Mouse (Mus musculus) hindbrain, embryonic 16.5 days (tissue): ENCODE measurements around the gene Wdpcp. TPM values are rescaled to one million over a fixed set of nuclear protein-coding genes. Genes with fewer than 3 reads are reported as not detected.

Source experiments
- ATAC-seq: fragments of 200-750 bp; cut with Nextera tagmentation; 2 replicates; pipeline ENCODE4 v1.8.0; 2017; ENCODE audit warnings: moderate TSS enrichment, moderate library complexity
- H3K27ac ChIP-seq: fragments of 300-500 bp; sonication (generic); 2 replicates; pipeline ENCODE4 v1.5.1; 2014; ENCODE audit warnings: low read depth, mild to moderate bottlenecking, control low read depth, low read length, moderate library complexity
- H3K27me3 ChIP-seq: fragments of 300-500 bp; sonication (generic); replicated peaks from 2 replicates; pipeline ENCODE4 v1.6.1; 2014; ENCODE audit warnings: low read length; ENCODE audit not compliant: control insufficient read depth, insufficient read depth
- H3K36me3 ChIP-seq: fragments of 300-500 bp; sonication (generic); 2 replicates; pipeline ENCODE4 v1.6.1; 2014; ENCODE audit warnings: mild to moderate bottlenecking, low read length, moderate library complexity, mixed read lengths; ENCODE audit not compliant: control insufficient read depth, insufficient read depth
- H3K4me1 ChIP-seq: fragments of 300-500 bp; sonication (generic); 2 replicates; pipeline ENCODE4 v1.6.1; 2014; ENCODE audit warnings: low read depth, low read length; ENCODE audit not compliant: control insufficient read depth, insufficient read depth
- H3K4me2 ChIP-seq: fragments of 300-500 bp; sonication (generic); 2 replicates; pipeline ENCODE4 v1.6.1; 2014; ENCODE audit warnings: mild to moderate bottlenecking, low read length, control low read depth, moderate library complexity
- H3K4me3 ChIP-seq: fragments of 300-500 bp; sonication (generic); 2 replicates; pipeline ENCODE4 v1.5.1; 2014; ENCODE audit warnings: mild to moderate bottlenecking, low read length, control low read depth, moderate library complexity
- H3K9ac ChIP-seq: fragments of 300-500 bp; sonication (generic); 2 replicates; pipeline ENCODE4 v1.6.1; 2014; ENCODE audit warnings: low read depth, mild to moderate bottlenecking, control low read depth, low read length, moderate library complexity
- H3K9me3 ChIP-seq: fragments of 300-500 bp; sonication (generic); 2 replicates; pipeline ENCODE4 v1.6.1; 2014; ENCODE audit warnings: mild to moderate bottlenecking, low read length, moderate library complexity; ENCODE audit not compliant: control insufficient read depth
- WGBS: fragments of 180-500 bp; shearing (Covaris S2); extraction: QIAGEN DNeasy Blood & Tissue Kit; methylation state at CpG from one replicate; pipeline ENCODE4 v1.1.7; 2014; 5-methylcytosine and 5-hydroxymethylcytosine counted together
- polyA plus RNA-seq: library from polyadenylated mRNA; unstranded; fragments of >200 nt; fragmentation: Nextera tagmentation; extraction: Ambion mirVana; gene quantifications from 2 replicates; pipeline ENCODE4 v1.2.1, GENCODE M21; 2015

Wdpcp gene
- polyA plus RNA-seq, 1 experiment from 2014 or later, result 11.4 TPM

DNA sequence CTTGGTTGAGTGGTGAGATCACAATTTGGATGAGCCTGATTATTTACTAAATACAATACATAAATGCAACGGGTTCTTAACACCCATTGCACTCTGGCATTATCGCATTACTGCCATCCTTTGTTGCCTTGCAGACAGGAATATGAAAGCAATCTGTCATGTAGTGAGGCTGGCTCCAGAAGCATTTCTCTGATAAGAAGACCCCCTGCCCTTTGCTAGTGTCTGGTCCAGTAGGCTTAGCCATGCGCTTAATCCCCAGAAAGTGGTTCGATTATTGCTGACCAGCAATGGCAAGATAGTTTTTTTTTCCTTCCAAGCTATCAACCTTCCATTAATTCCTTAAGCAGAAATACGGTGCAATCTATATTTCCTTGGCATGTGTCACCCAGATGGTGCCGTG is 122.1 kb downstream of the Wdpcp start:
- Histone ChIP-seq H3K27me3 (no peaks in the 10 kb centered on the region), H3K9me3 (no peaks in the 10 kb centered on the region), H3K4me3 (no peak overlapping the region), H3K27ac (no peak overlapping the region), H3K36me3 (no peaks in the 10 kb centered on the region), H3K9ac (no peak overlapping the region), H3K4me1 (no peaks in the 10 kb centered on the region), H3K4me2 (no peak overlapping the region)
- ATAC-seq, result no peak
- 77% methylated on average over 6 of the region's 6 CpGs for WGBS

DNA sequence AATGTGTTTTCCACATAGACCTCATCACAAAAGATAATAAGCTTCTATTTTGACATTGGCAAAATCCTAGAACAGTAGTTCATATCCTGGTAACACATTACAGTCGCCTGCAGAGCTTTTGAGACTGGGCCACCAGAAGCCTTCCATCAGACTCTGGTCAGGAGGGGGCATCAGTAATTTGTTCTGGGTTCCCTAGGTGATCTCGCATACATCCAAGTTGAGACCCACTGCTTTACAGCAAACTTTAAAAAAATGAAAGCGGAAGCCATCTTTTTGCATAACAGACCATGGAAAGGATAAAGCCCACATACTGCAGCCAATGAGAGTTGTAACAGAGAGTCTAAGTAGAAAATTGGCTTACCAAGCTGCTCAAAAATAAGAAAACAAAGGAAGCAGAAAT is 125.6 kb downstream of the Wdpcp start:
- no peak overlapping the region for H3K4me3 ChIP-seq
- no peak overlapping the region for H3K27ac ChIP-seq
- 58% methylated on average over 3 of the region's 3 CpGs for WGBS
- no peak for ATAC-seq
- no peaks in the 10 kb centered on the region for H3K36me3 ChIP-seq
- H3K9ac ChIP-seq, result no peak overlapping the region
- H3K4me2 ChIP-seq, result no peak overlapping the region
- no peaks in the 10 kb centered on the region for H3K9me3 ChIP-seq
- H3K27me3 ChIP-seq, result no peaks in the 10 kb centered on the region
- H3K4me1 ChIP-seq, result no peaks in the 10 kb centered on the region

DNA sequence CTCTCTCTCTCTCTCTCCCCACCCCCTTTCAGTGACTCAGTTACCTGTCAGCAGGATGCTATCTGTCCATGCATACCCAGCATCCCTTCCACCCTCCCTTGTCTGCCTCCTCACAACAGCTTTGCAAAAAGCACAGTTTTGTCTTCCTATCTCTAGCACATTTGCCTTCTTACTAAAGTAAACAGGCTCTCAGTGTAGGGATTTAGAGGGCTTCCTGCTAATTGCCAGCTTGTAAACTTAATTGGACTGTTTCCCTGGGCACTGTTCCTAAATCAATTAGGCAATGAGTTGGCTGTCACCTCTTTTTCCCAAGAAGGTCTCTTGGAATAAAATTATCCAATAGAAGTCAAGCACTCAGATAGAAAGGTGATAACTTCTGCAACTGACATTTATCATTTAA is 141.5 kb downstream of the Wdpcp start:
- H3K9ac ChIP-seq, result no peak overlapping the region
- H3K9me3 ChIP-seq, result no peaks in the 10 kb centered on the region
- ATAC-seq, result peak; percentile 52; the same call in 1 of the 2 replicates
- no peak overlapping the region for H3K27ac ChIP-seq
- no peaks in the 10 kb centered on the region for H3K4me1 ChIP-seq
- no peaks in the 10 kb centered on the region for H3K27me3 ChIP-seq
- peaks cover 7% of the 10 kb centered on the region for H3K36me3 ChIP-seq
- no peak overlapping the region for H3K4me3 ChIP-seq
- no peak overlapping the region for H3K4me2 ChIP-seq

GRCm38 (mm10) chr11:21714065-21714464 is 142.0 kb downstream of the Wdpcp start:
- Histone ChIP-seq H3K9ac (no peak overlapping the region), H3K4me2 (no peak overlapping the region), H3K36me3 (peaks cover 7% of the 10 kb centered on the region), H3K27me3 (no peaks in the 10 kb centered on the region), H3K4me1 (no peaks in the 10 kb centered on the region), H3K27ac (no peak overlapping the region), H3K9me3 (no peaks in the 10 kb centered on the region), H3K4me3 (no peak overlapping the region)
- WGBS, result 79% methylated on average over 1 of the region's 1 CpGs
- ATAC-seq, result no peak

- no peaks in the 10 kb centered on the region for H3K27me3 ChIP-seq
- no peaks in the 10 kb centered on the region for H3K4me1 ChIP-seq
- 82% methylated on average over 1 of the region's 1 CpGs for WGBS
- no peak overlapping the region for H3K9ac ChIP-seq
- H3K9me3 ChIP-seq, result no peaks in the 10 kb centered on the region
- no peak overlapping the region for H3K4me3 ChIP-seq
- ATAC-seq, result no peak
- no peak overlapping the region for H3K4me2 ChIP-seq
- H3K27ac ChIP-seq, result no peak overlapping the region
- H3K36me3 ChIP-seq, result no peaks in the 10 kb centered on the region
Measured at GRCm38 (mm10) chr11:21726329-21726728, 154.3 kb downstream of the Wdpcp start.

DNA sequence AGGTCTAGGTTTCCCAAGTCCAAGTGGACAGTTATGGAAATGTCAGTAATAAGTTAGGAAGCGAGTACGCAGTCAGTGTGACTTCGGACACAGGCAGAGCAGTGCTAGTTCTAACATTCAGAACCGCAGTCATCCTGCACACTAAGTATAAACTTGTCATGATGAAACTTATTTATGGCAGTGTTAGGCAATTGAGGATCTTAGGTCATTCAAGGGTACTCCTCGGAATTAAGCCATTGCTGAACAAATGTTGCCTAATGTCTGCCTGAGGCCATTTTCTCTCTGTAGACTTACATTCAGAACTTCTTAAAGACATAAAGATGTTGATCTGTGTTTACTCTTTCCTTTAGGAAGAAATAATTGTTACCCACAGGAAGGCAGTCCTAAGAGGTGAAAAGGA is 157.0 kb downstream of the Wdpcp start:
- 94% methylated on average over 5 of the region's 5 CpGs for WGBS
- no peak for ATAC-seq
- Histone ChIP-seq H3K36me3 (no peaks in the 10 kb centered on the region), H3K9ac (no peak overlapping the region), H3K4me2 (no peak overlapping the region), H3K4me3 (no peak overlapping the region), H3K27me3 (no peaks in the 10 kb centered on the region), H3K4me1 (no peaks in the 10 kb centered on the region), H3K9me3 (no peaks in the 10 kb centered on the region), H3K27ac (no peak overlapping the region)

DNA sequence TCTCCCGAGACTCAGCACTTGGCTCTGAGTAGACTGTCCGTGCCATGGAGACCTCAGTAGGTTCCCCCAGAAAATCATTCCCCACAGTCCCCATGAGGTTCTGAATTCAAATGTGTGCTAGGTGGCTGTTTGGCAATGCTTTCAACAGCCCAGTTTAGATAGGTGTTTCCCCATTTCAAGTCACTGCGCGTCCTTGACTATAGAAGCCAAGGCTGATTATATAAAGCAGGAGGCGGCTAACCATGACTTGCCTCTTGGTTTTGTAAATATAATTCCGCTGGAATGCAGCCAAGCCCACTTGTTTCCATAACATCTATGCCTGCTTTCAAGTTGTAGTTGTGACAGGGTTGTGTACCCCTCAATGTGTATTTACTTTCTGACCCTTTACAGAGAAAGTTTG is 157.9 kb downstream of the Wdpcp start:
- H3K27ac ChIP-seq, result no peak overlapping the region
- WGBS, result 85% methylated on average over 6 of the region's 6 CpGs
- no peak for ATAC-seq

DNA sequence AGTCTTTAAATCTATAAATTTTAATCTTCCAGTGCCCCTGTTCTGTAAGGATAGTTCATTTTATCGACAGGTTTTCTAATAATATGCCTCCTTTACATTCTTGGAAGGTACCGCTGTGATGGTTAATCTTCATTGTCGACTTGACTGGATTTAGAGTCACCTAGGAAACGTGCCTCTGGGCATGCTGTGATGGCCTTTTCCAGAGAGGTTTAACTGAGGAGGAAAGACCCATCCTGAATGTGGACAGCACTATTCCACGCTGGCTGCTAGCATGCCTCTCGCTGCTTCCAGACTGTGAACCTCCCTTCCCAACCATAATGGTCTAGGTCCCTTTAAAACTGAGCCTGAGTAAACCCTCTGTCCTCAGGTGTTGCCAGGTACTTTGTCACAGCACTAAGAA is 163.2 kb downstream of the Wdpcp start:
- H3K4me1 ChIP-seq, result no peaks in the 10 kb centered on the region
- 46% methylated on average over 6 of the region's 6 CpGs for WGBS
- H3K9ac ChIP-seq, result no peak overlapping the region
- H3K27me3 ChIP-seq, result no peaks in the 10 kb centered on the region
- no peak overlapping the region for H3K4me3 ChIP-seq
- no peaks in the 10 kb centered on the region for H3K9me3 ChIP-seq
- H3K36me3 ChIP-seq, result no peaks in the 10 kb centered on the region
- H3K27ac ChIP-seq, result no peak overlapping the region
- no peak overlapping the region for H3K4me2 ChIP-seq
- ATAC-seq, result no peak

More for the DNA sequence above, 157.9 kb downstream of the Wdpcp start:
- no peaks in the 10 kb centered on the region for H3K4me1 ChIP-seq
- H3K36me3 ChIP-seq, result no peaks in the 10 kb centered on the region
- H3K9me3 ChIP-seq, result no peaks in the 10 kb centered on the region
- H3K4me2 ChIP-seq, result no peak overlapping the region
- H3K27me3 ChIP-seq, result no peaks in the 10 kb centered on the region
- H3K4me3 ChIP-seq, result no peak overlapping the region
- H3K9ac ChIP-seq, result no peak overlapping the region

DNA sequence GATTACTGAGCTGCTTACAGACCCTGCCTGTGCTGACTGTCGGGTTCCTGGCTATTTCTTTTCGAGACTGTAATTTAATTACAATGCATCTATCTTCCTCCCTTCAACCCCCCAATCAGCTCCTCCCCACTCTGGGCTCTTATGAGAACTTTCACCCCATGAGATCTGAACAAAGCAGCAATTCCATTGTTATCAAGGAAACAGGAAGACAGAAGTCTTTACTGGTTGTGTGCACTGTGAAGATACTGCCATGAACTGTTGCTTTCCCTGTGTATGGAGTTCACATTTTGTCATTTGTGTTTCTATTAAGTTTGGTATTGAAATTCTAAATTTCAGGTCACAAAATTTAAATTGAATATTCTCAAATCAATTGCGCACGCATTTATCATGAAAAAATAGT is 177.5 kb downstream of the Wdpcp start:
- no peak overlapping the region for H3K27ac ChIP-seq
- H3K4me1 ChIP-seq, result no peaks in the 10 kb centered on the region
- no peak overlapping the region for H3K4me3 ChIP-seq
- H3K9me3 ChIP-seq, result no peaks in the 10 kb centered on the region
- H3K36me3 ChIP-seq, result no peaks in the 10 kb centered on the region
- no peaks in the 10 kb centered on the region for H3K27me3 ChIP-seq
- no peak overlapping the region for H3K4me2 ChIP-seq
- no peak overlapping the region for H3K9ac ChIP-seq
- no peak for ATAC-seq
- 72% methylated on average over 4 of the region's 4 CpGs for WGBS

- ATAC-seq, result no peak
- Histone ChIP-seq H3K9me3 (0 out of 2 replicates have a peak, but pooled peaks cover 2% of the 10 kb centered on the region), H3K36me3 (no peaks in the 10 kb centered on the region), H3K9ac (no peak overlapping the region), H3K27ac (no peak overlapping the region), H3K4me1 (no peaks in the 10 kb centered on the region), H3K4me2 (no peak overlapping the region), H3K4me3 (no peak overlapping the region), H3K27me3 (no peaks in the 10 kb centered on the region)
- WGBS, result 81% methylated on average over 4 of the region's 4 CpGs
Measured at GRCm38 (mm10) chr11:21763201-21763600, 191.2 kb downstream of the Wdpcp start.
